Mouse (Mus musculus): ENCODE data around the gene Inhbb. TPM values are rescaled to one million over a fixed set of nuclear protein-coding genes. Genes with fewer than 3 reads are reported as not detected.

The Inhbb gene
- polyA plus RNA-seq (2012; fragmentation: generic; extraction: Trizol): 19.2 TPM
- long read RNA-seq, experiment 1, full-length matches to known transcripts: 3 of 6 reads
- long read RNA-seq, experiment 1, partial matches to known transcripts: 3 of 6 reads
- long read RNA-seq, experiment 1, other reads (novel, unspliced or antisense): 0 of 6 reads
- long read RNA-seq, experiment 2, full-length matches to known transcripts: 68 of 70 reads
- long read RNA-seq, experiment 2, partial matches to known transcripts: 2 of 70 reads
- long read RNA-seq, experiment 2, other reads (novel, unspliced or antisense): 0 of 70 reads

GRCm38 (mm10) chr1:119421576-119422421 lies at the start of gene Inhbb:
Gene Inhbb, minus strand, starts transcription at chr1:119422248.
- H3K27me3 ChIP-seq (ENCODE audit: control insufficient read depth, insufficient read depth, insufficient read length): peaks cover 3% of the 10 kb centered on the region
- H3K4me3 ChIP-seq (ENCODE audit: insufficient read depth, poor library complexity, severe bottlenecking): peak within 1 kb of the TSS; percentile 29
- no peaks in the 10 kb centered on the region for H3K79me2 ChIP-seq (ENCODE audit: control insufficient read depth, insufficient read depth)
- H3ac ChIP-seq (ENCODE audit: control insufficient read depth, insufficient read length, low read depth): peak within 1 kb of the TSS; percentile 59
- H3K79me3 ChIP-seq (ENCODE audit: low read depth): no peaks in the 10 kb centered on the region
- H3K36me3 ChIP-seq (ENCODE audit: control insufficient read depth, insufficient read depth): no peaks in the 10 kb centered on the region
- TF ChIP-seq MAX (IDR thresholded peaks at IDR 0.05) (no peak), USF1 (IDR thresholded peaks at IDR 0.05; ENCODE audit: low read depth) (no peak), MYOG (IDR thresholded peaks at IDR 0.05; ENCODE audit: control insufficient read depth, extremely low read depth, insufficient read length) (no peak), CEBPB (IDR thresholded peaks at IDR 0.05; ENCODE audit: low read depth) (no peak), FOSL1 (IDR thresholded peaks at IDR 0.05; ENCODE audit: insufficient read depth, low read length, poor library complexity, severe bottlenecking) (no peak), MYOD1 (IDR thresholded peaks at IDR 0.05; ENCODE audit: control insufficient read depth, insufficient read length, low read depth) (no peak), CTCF (IDR thresholded peaks at IDR 0.05; ENCODE audit: control insufficient read depth, insufficient read depth, insufficient read length) (no peak)

DNA sequence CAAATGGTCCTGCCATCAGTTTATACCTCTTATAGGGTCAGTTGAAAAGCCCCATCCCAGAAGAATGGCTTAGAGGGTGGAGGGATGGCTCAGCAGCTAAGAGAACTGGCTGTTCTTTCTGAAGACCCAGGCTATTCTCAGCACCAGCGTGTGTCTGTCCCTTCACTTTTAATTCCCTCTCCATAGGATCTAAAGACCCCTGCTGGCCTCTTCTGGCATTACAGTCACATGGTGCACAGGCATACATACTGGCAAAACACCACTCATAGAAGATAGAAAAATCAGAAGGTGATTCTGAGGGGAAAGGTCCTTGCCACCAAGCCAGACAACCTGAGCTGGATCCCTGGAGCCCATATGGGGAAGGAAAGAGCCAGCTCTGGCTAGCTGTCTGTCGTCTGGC lies 41.3 kb upstream of the Inhbb start:
- TF ChIP-seq MAX (IDR thresholded peaks at IDR 0.05): peak; percentile 29
- peak; percentile 78 for TF ChIP-seq USF1 (IDR thresholded peaks at IDR 0.05; ENCODE audit: low read depth)
- no peak for TF ChIP-seq FOSL1 (IDR thresholded peaks at IDR 0.05; ENCODE audit: insufficient read depth, low read length, poor library complexity, severe bottlenecking)
- no peak for TF ChIP-seq MYOG (IDR thresholded peaks at IDR 0.05; ENCODE audit: control insufficient read depth, extremely low read depth, insufficient read length)
- H3K79me2 ChIP-seq (ENCODE audit: control insufficient read depth, insufficient read depth): no peaks in the 10 kb centered on the region
- no peak overlapping the region for H3ac ChIP-seq (ENCODE audit: control insufficient read depth, insufficient read length, low read depth)
- no peaks in the 10 kb centered on the region for H3K27me3 ChIP-seq (ENCODE audit: control insufficient read depth, insufficient read depth, insufficient read length)
- H3K36me3 ChIP-seq (ENCODE audit: control insufficient read depth, insufficient read depth): no peaks in the 10 kb centered on the region
- H3K79me3 ChIP-seq (ENCODE audit: low read depth): no peaks in the 10 kb centered on the region
- no peak overlapping the region for H3K4me3 ChIP-seq (ENCODE audit: insufficient read depth, poor library complexity, severe bottlenecking)

- H3K79me3 ChIP-seq (ENCODE audit: low read depth): no peaks in the 10 kb centered on the region
- TF ChIP-seq MYOG (IDR thresholded peaks at IDR 0.05; ENCODE audit: control insufficient read depth, extremely low read depth, insufficient read length): no peak
- TF ChIP-seq FOSL1 (IDR thresholded peaks at IDR 0.05; ENCODE audit: insufficient read depth, low read length, poor library complexity, severe bottlenecking): no peak
- TF ChIP-seq MAX (IDR thresholded peaks at IDR 0.05): no peak
- TF ChIP-seq USF1 (IDR thresholded peaks at IDR 0.05; ENCODE audit: low read depth): no peak
- no peak for TF ChIP-seq MYOD1 (IDR thresholded peaks at IDR 0.05; ENCODE audit: control insufficient read depth, insufficient read length, low read depth)
- TF ChIP-seq CTCF (IDR thresholded peaks at IDR 0.05; ENCODE audit: control insufficient read depth, insufficient read depth, insufficient read length): no peak
- TF ChIP-seq CEBPB (IDR thresholded peaks at IDR 0.05; ENCODE audit: low read depth): no peak
- no peaks in the 10 kb centered on the region for H3K36me3 ChIP-seq (ENCODE audit: control insufficient read depth, insufficient read depth)
- H3K27me3 ChIP-seq (ENCODE audit: control insufficient read depth, insufficient read depth, insufficient read length): no peaks in the 10 kb centered on the region
- H3K79me2 ChIP-seq (ENCODE audit: control insufficient read depth, insufficient read depth): no peaks in the 10 kb centered on the region
- H3K4me3 ChIP-seq (ENCODE audit: insufficient read depth, poor library complexity, severe bottlenecking): no peak overlapping the region
- no peak overlapping the region for H3ac ChIP-seq (ENCODE audit: control insufficient read depth, insufficient read length, low read depth)
Measured at GRCm38 (mm10) chr1:119460062-119460461, 38.0 kb upstream of the Inhbb start.

- TF ChIP-seq CEBPB (IDR thresholded peaks at IDR 0.05; ENCODE audit: low read depth) (peak; percentile 9), MYOD1 (IDR thresholded peaks at IDR 0.05; ENCODE audit: control insufficient read depth, insufficient read length, low read depth) (no peak), FOSL1 (IDR thresholded peaks at IDR 0.05; ENCODE audit: insufficient read depth, low read length, poor library complexity, severe bottlenecking) (no peak), MAX (IDR thresholded peaks at IDR 0.05) (no peak), USF1 (IDR thresholded peaks at IDR 0.05; ENCODE audit: low read depth) (no peak), MYOG (IDR thresholded peaks at IDR 0.05; ENCODE audit: control insufficient read depth, extremely low read depth, insufficient read length) (no peak), CTCF (IDR thresholded peaks at IDR 0.05; ENCODE audit: control insufficient read depth, insufficient read depth, insufficient read length) (peak; percentile 7)
- no peaks in the 10 kb centered on the region for H3K36me3 ChIP-seq (ENCODE audit: control insufficient read depth, insufficient read depth)
- no peaks in the 10 kb centered on the region for H3K79me2 ChIP-seq (ENCODE audit: control insufficient read depth, insufficient read depth)
- H3ac ChIP-seq (ENCODE audit: control insufficient read depth, insufficient read length, low read depth): no peak overlapping the region
- no peaks in the 10 kb centered on the region for H3K79me3 ChIP-seq (ENCODE audit: low read depth)
- H3K27me3 ChIP-seq (ENCODE audit: control insufficient read depth, insufficient read depth, insufficient read length): no peaks in the 10 kb centered on the region
- H3K4me3 ChIP-seq (ENCODE audit: insufficient read depth, poor library complexity, severe bottlenecking): no peak overlapping the region
Measured at GRCm38 (mm10) chr1:119457993-119458605, 36.1 kb upstream of the Inhbb start.

DNA sequence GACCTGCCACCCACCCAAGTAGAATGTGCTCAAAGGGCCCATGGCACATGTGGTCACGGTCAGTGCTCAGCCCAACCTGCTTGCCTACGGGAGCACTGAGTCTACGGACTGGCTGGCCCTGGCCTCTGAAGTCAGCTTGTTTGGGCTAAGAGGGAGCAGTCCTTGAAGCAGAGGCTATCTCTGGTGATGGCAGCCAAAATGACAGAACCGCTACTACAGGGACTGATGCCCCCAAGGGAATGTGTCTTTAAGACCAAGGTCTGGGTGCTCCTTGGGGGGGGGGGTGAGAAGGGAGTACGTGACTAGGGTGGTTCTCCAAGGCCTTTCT lies 35.4 kb upstream of the Inhbb start:
- Histone ChIP-seq H3K27me3 (ENCODE audit: control insufficient read depth, insufficient read depth, insufficient read length) (no peaks in the 10 kb centered on the region), H3K79me3 (ENCODE audit: low read depth) (no peaks in the 10 kb centered on the region), H3K36me3 (ENCODE audit: control insufficient read depth, insufficient read depth) (no peaks in the 10 kb centered on the region), H3K4me3 (ENCODE audit: insufficient read depth, poor library complexity, severe bottlenecking) (no peak overlapping the region), H3K79me2 (ENCODE audit: control insufficient read depth, insufficient read depth) (no peaks in the 10 kb centered on the region), H3ac (ENCODE audit: control insufficient read depth, insufficient read length, low read depth) (no peak overlapping the region)
- TF ChIP-seq CEBPB (IDR thresholded peaks at IDR 0.05; ENCODE audit: low read depth): no peak
- no peak for TF ChIP-seq USF1 (IDR thresholded peaks at IDR 0.05; ENCODE audit: low read depth)

All from C2C12 (cell line).